Mouse (Mus musculus) splenic B cell, adult 2 months (primary cell): Measurements from ENCODE around the gene Tcl1b2.
"Not testable (repeated sequence)": the region's sequence is repeated elsewhere in the genome, so short reads cannot be mapped to it uniquely, and the experiment has no call there.

ENCODE experiments used
- DNase-seq: peaks from one replicate; pipeline ENCODE4 v3.0.0-alpha.2; 2011; ENCODE audit warnings: low read depth, low spot score
- H3K27me3 ChIP-seq: 2 replicates; pipeline ENCODE4 v1.6.1; 2012; ENCODE audit warnings: mild to moderate bottlenecking, low read length, moderate library complexity, mixed read lengths; ENCODE audit not compliant: control insufficient read depth, poor library complexity, insufficient read depth, severe bottlenecking
- H3K36me3 ChIP-seq: 2 replicates; pipeline ENCODE4 v1.6.1; 2012; ENCODE audit warnings: mild to moderate bottlenecking, low read length, moderate library complexity, mixed read lengths; ENCODE audit not compliant: control insufficient read depth, poor library complexity, insufficient read depth, severe bottlenecking

Gene Tcl1b2

GRCm38 (mm10) chr12:105145714-105146113, at the start of gene Tcl1b2:
Gene Tcl1b2 (plus strand): TSS chr12:105146014.
- no peaks in the 10 kb centered on the region for H3K36me3 ChIP-seq
- DNase-seq: no peak
- no peaks in the 10 kb centered on the region for H3K27me3 ChIP-seq

- no peak for DNase-seq
- H3K27me3 ChIP-seq: no peaks in the 10 kb centered on the region
- H3K36me3 ChIP-seq: no peaks in the 10 kb centered on the region
Observed at GRCm38 (mm10) chr12:105099466-105100044, 46.3 kb upstream of the Tcl1b2 start.

GRCm38 (mm10) chr12:105102901-105103300, 42.9 kb upstream of the Tcl1b2 start:
- no peaks in the 10 kb centered on the region for H3K36me3 ChIP-seq
- H3K27me3 ChIP-seq: no peaks in the 10 kb centered on the region
- no peak for DNase-seq

GRCm38 (mm10) chr12:105104036-105104435, 41.8 kb upstream of the Tcl1b2 start:
- no peaks in the 10 kb centered on the region for H3K36me3 ChIP-seq
- peak; percentile 74 for DNase-seq
- H3K27me3 ChIP-seq: no peaks in the 10 kb centered on the region

- no peaks in the 10 kb centered on the region for H3K27me3 ChIP-seq
- no peak for DNase-seq
Observed at GRCm38 (mm10) chr12:105105326-105105725, 40.5 kb upstream of the Tcl1b2 start.

GRCm38 (mm10) chr12:105108856-105109255, 37.0 kb upstream of the Tcl1b2 start:
- no peaks in the 10 kb centered on the region for H3K27me3 ChIP-seq
- DNase-seq: no peak
- H3K36me3 ChIP-seq: no peaks in the 10 kb centered on the region

More at GRCm38 (mm10) chr12:105105326-105105725, 40.5 kb upstream of the Tcl1b2 start:
- no peaks in the 10 kb centered on the region for H3K36me3 ChIP-seq

- no peaks in the 10 kb centered on the region for H3K36me3 ChIP-seq
Observed at GRCm38 (mm10) chr12:105109406-105109805, 36.4 kb upstream of the Tcl1b2 start.

GRCm38 (mm10) chr12:105109812-105110211, 36.0 kb upstream of the Tcl1b2 start:
- no peaks in the 10 kb centered on the region for H3K27me3 ChIP-seq
- no peak for DNase-seq

More at GRCm38 (mm10) chr12:105109406-105109805, 36.4 kb upstream of the Tcl1b2 start:
- no peak for DNase-seq
- H3K27me3 ChIP-seq: no peaks in the 10 kb centered on the region

GRCm38 (mm10) chr12:105112321-105112988, 33.4 kb upstream of the Tcl1b2 start:
- Histone ChIP-seq H3K27me3 (no peaks in the 10 kb centered on the region), H3K36me3 (no peaks in the 10 kb centered on the region)
- no peak for DNase-seq

More at GRCm38 (mm10) chr12:105109812-105110211, 36.0 kb upstream of the Tcl1b2 start:
- no peaks in the 10 kb centered on the region for H3K36me3 ChIP-seq

GRCm38 (mm10) chr12:105116648-105117047, 29.2 kb upstream of the Tcl1b2 start:
- H3K36me3 ChIP-seq: no peaks in the 10 kb centered on the region
- DNase-seq: no peak
- H3K27me3 ChIP-seq: no peaks in the 10 kb centered on the region

GRCm38 (mm10) chr12:105125362-105125761, 20.5 kb upstream of the Tcl1b2 start:
- Histone ChIP-seq H3K27me3 (no peaks in the 10 kb centered on the region), H3K36me3 (no peaks in the 10 kb centered on the region)
- DNase-seq: no peak

GRCm38 (mm10) chr12:105126516-105126915, 19.3 kb upstream of the Tcl1b2 start:
- Histone ChIP-seq H3K27me3 (no peaks in the 10 kb centered on the region), H3K36me3 (no peaks in the 10 kb centered on the region)
- DNase-seq: no peak

GRCm38 (mm10) chr12:105127607-105128006, 18.2 kb upstream of the Tcl1b2 start:
- Histone ChIP-seq H3K27me3 (no peaks in the 10 kb centered on the region), H3K36me3 (no peaks in the 10 kb centered on the region)
- no peak for DNase-seq

GRCm38 (mm10) chr12:105129494-105130205, 16.2 kb upstream of the Tcl1b2 start:
- not testable (repeated sequence) for H3K36me3 ChIP-seq, DNase-seq, H3K27me3 ChIP-seq

- not testable (repeated sequence) for DNase-seq, H3K36me3 ChIP-seq, H3K27me3 ChIP-seq
Observed at GRCm38 (mm10) chr12:105134167-105134566, 11.6 kb upstream of the Tcl1b2 start.
